Mouse (Mus musculus): ENCODE data around the gene Syncrip. TPM values are rescaled to one million over a fixed set of nuclear protein-coding genes. Genes with fewer than 3 reads are reported as not detected.

The Syncrip gene
- polyA plus RNA-seq, 1 experiment from 2014 or later, result 118 TPM

DNA sequence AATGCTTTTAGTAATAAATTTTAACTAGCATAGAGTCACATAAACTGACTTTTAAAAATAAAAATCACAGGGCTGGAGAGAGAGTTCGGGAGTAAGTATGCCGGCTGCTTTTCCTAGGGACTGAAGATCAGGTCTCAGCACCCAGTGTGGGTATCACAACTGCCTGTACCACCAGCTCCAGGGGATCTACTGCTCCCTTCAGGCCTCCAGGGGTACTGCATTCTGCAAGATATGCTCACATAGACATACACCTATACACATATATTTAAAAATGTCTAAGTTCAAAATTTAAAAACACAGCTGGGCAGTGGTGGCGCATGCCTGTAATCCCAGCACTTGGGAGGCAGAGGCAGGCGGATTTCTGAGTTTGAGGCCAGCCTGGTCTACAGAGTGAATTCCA lies 59.9 kb downstream of the Syncrip start:
- no peaks in the 10 kb centered on the region for H3K4me1 ChIP-seq (ENCODE audit: control insufficient read depth, insufficient read depth, low read length)
- 94% methylated on average over 4 of the region's 4 CpGs for WGBS

DNA sequence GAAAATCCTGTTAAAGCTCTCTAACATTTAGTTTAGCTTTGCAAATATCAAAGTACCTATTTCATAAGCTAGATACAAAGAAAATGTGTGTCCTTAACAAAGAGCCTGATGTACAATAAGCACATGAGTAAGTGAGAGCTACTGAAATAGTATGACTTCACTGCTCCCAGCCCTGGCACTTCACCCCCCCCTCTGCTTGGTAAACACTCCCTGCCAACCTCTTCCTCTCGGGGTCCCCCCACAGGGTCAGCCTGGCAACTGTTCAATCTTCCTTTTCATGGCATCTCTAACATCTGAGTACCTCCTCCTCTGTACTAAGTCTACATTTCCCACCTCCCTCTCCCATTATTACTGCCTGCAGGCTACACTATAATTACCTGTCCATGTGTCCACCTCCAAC lies 65.6 kb downstream of the Syncrip start:
- no peak for ATAC-seq (ENCODE audit: low read depth)
- no peak for DNase-seq (ENCODE audit: low spot score)
- Histone ChIP-seq H3K4me2 (ENCODE audit: low read depth, low read length) (no peak overlapping the region), H3K4me3 (ENCODE audit: low read depth, low read length) (no peak overlapping the region), H3K9ac (ENCODE audit: low read depth, low read length) (no peak overlapping the region), H3K9me3 (ENCODE audit: control insufficient read depth, low read length) (no peaks in the 10 kb centered on the region), H3K27me3 (replicated peaks; ENCODE audit: control insufficient read depth, insufficient read depth, low read length) (no peaks in the 10 kb centered on the region), H3K4me1 (ENCODE audit: control insufficient read depth, insufficient read depth, low read length) (no peaks in the 10 kb centered on the region), H3K27ac (replicated peaks; ENCODE audit: low read depth, low read length) (no peak overlapping the region), H3K36me3 (ENCODE audit: control insufficient read depth, insufficient read depth, low read length) (peaks cover 25% of the 10 kb centered on the region)
- WGBS, result 61% methylated on average over 1 of the region's 1 CpGs

More for the DNA sequence above, 59.9 kb downstream of the Syncrip start:
- no peak for ATAC-seq (ENCODE audit: low read depth)
- Histone ChIP-seq H3K27me3 (replicated peaks; ENCODE audit: control insufficient read depth, insufficient read depth, low read length) (no peaks in the 10 kb centered on the region), H3K9me3 (ENCODE audit: control insufficient read depth, low read length) (0 out of 2 replicates have a peak, but pooled peaks cover 4% of the 10 kb centered on the region), H3K36me3 (ENCODE audit: control insufficient read depth, insufficient read depth, low read length) (peaks cover 29% of the 10 kb centered on the region), H3K9ac (ENCODE audit: low read depth, low read length) (no peak overlapping the region), H3K27ac (replicated peaks; ENCODE audit: low read depth, low read length) (no peak overlapping the region), H3K4me3 (ENCODE audit: low read depth, low read length) (no peak overlapping the region), H3K4me2 (ENCODE audit: low read depth, low read length) (no peak overlapping the region)
- DNase-seq (ENCODE audit: low spot score), result no peak

DNA sequence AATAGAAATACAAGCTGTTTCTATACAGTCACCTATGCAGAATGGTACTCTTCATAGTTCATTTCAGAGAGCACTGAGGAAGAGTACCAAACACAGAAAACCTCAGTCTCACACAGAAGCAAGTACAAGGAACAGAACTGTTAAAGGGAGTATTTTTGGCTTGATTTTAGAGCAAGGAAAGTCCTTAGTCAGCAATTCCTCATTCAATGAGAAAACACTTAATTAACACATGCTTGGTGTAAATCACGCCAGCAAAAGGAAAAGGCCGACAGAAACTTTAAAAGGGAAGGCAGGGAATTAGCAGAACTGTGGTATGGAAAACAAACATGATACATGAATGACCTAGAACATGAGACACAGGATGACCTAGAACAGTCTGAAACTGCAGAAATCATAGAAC lies 72.4 kb downstream of the Syncrip start:
- DNase-seq (ENCODE audit: low spot score) (no peak), ATAC-seq (ENCODE audit: low read depth) (no peak)
- WGBS, result 91% methylated on average over 2 of the region's 2 CpGs

DNA sequence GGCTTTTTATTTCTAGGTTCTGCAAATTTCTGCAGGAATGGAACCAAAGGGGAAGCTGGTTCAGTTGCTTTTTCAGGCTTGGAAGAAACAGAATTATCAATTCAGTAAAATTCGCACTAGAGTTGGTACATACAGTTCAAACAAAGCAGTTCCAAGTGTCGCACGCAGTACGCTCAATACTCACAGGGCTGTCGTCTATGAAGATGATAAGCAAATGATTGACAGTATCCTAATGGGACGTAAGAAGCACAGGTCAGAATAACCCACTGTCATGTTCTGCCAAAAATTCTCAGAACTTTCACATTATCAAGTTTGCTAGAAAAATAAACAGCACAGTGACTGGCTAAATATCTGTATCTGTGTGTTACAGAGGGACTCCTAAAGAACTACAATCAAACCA lies 77.9 kb downstream of the Syncrip start:
- H3K9me3 ChIP-seq (ENCODE audit: control insufficient read depth, low read length), result no peaks in the 10 kb centered on the region
- H3K4me3 ChIP-seq (ENCODE audit: low read depth, low read length), result no peak overlapping the region
- DNase-seq (ENCODE audit: low spot score), result no peak
- no peaks in the 10 kb centered on the region for H3K4me1 ChIP-seq (ENCODE audit: control insufficient read depth, insufficient read depth, low read length)
- H3K9ac ChIP-seq (ENCODE audit: low read depth, low read length), result no peak overlapping the region
- peaks cover 41% of the 10 kb centered on the region; the same call in 1 of the 2 replicates for H3K36me3 ChIP-seq (ENCODE audit: control insufficient read depth, insufficient read depth, low read length)
- H3K27me3 ChIP-seq (replicated peaks; ENCODE audit: control insufficient read depth, insufficient read depth, low read length), result no peaks in the 10 kb centered on the region
- 91% methylated on average over 6 of the region's 6 CpGs for WGBS
- no peak overlapping the region for H3K4me2 ChIP-seq (ENCODE audit: low read depth, low read length)
- no peak for ATAC-seq (ENCODE audit: low read depth)
- H3K27ac ChIP-seq (replicated peaks; ENCODE audit: low read depth, low read length), result no peak overlapping the region

More for the DNA sequence above, 72.4 kb downstream of the Syncrip start:
- no peak overlapping the region for H3K9ac ChIP-seq (ENCODE audit: low read depth, low read length)
- H3K9me3 ChIP-seq (ENCODE audit: control insufficient read depth, low read length), result no peaks in the 10 kb centered on the region
- H3K4me2 ChIP-seq (ENCODE audit: low read depth, low read length), result no peak overlapping the region
- H3K27me3 ChIP-seq (replicated peaks; ENCODE audit: control insufficient read depth, insufficient read depth, low read length), result no peaks in the 10 kb centered on the region
- H3K4me1 ChIP-seq (ENCODE audit: control insufficient read depth, insufficient read depth, low read length), result no peaks in the 10 kb centered on the region
- H3K27ac ChIP-seq (replicated peaks; ENCODE audit: low read depth, low read length), result no peak overlapping the region
- peaks cover 21% of the 10 kb centered on the region; the same call in 1 of the 2 replicates for H3K36me3 ChIP-seq (ENCODE audit: control insufficient read depth, insufficient read depth, low read length)
- H3K4me3 ChIP-seq (ENCODE audit: low read depth, low read length), result no peak overlapping the region

DNA sequence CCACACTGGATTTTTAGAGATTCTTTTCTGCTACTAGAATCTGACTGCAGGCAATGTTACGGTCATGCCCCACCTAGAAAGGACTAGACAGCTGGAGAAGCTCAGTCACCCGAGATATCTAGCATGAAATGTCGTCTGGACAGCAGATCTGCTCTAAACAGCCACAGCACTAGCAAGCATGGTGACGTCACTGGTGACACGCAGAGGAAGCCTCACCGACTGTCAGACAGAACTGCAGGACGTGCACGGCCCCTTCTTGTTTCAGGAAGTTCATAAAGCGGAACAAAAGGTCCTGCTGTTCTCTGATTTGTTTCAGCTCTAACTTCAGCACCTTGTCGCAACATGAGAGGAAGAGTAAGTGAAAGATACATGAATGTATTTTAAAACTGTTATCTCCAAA lies 78.3 kb downstream of the Syncrip start:
- ATAC-seq (ENCODE audit: low read depth) (no peak; the same call in 1 of the 2 replicates), DNase-seq (ENCODE audit: low spot score) (peak; percentile 65)
- H3K4me3 ChIP-seq (ENCODE audit: low read depth, low read length), result no peak overlapping the region
- H3K4me1 ChIP-seq (ENCODE audit: control insufficient read depth, insufficient read depth, low read length), result no peaks in the 10 kb centered on the region
- H3K9ac ChIP-seq (ENCODE audit: low read depth, low read length), result no peak overlapping the region
- H3K27me3 ChIP-seq (replicated peaks; ENCODE audit: control insufficient read depth, insufficient read depth, low read length), result no peaks in the 10 kb centered on the region
- 57% methylated on average over 10 of the region's 10 CpGs for WGBS
- peaks cover 36% of the 10 kb centered on the region; the same call in 1 of the 2 replicates for H3K36me3 ChIP-seq (ENCODE audit: control insufficient read depth, insufficient read depth, low read length)
- H3K4me2 ChIP-seq (ENCODE audit: low read depth, low read length), result no peak overlapping the region
- H3K9me3 ChIP-seq (ENCODE audit: control insufficient read depth, low read length), result no peaks in the 10 kb centered on the region
- H3K27ac ChIP-seq (replicated peaks; ENCODE audit: low read depth, low read length), result no peak overlapping the region

DNA sequence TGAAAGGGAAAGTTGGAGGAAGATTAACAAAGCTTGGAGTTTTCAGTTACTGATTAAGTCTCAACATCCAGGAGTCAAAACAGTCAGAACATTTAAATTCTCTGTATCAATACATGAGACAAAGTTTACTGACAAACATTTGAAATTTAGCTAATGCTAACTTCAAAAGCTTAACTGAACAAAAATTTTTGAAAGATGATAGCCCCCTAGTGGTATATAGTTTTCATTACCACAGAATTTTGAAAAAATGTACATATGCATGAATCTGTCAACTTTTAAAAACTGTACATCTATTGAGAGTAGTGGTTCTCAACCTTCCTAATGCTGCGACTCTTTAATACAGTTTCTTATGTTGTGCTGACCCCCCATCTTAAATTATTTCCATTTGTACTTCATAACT lies 83.9 kb downstream of the Syncrip start:
- Histone ChIP-seq H3K4me1 (ENCODE audit: control insufficient read depth, insufficient read depth, low read length) (no peaks in the 10 kb centered on the region), H3K4me3 (ENCODE audit: low read depth, low read length) (no peak overlapping the region), H3K9me3 (ENCODE audit: control insufficient read depth, low read length) (no peaks in the 10 kb centered on the region), H3K4me2 (ENCODE audit: low read depth, low read length) (no peak overlapping the region), H3K27me3 (replicated peaks; ENCODE audit: control insufficient read depth, insufficient read depth, low read length) (no peaks in the 10 kb centered on the region), H3K36me3 (ENCODE audit: control insufficient read depth, insufficient read depth, low read length) (peaks cover 52% of the 10 kb centered on the region), H3K9ac (ENCODE audit: low read depth, low read length) (no peak overlapping the region), H3K27ac (replicated peaks; ENCODE audit: low read depth, low read length) (no peak overlapping the region)
- DNase-seq (ENCODE audit: low spot score) (no peak), ATAC-seq (ENCODE audit: low read depth) (no peak)
- 76% methylated on average over 1 of the region's 1 CpGs for WGBS

Other genes starting within 250 kb of the Syncrip start
- gene Nt5e, start 155.4 kb downstream of the Syncrip start, polyA plus RNA-seq (2014; fragmentation: Nextera tagmentation; extraction: Ambion mirVana), result 21.4 and 21.6 TPM in 2 replicates
- 24.6 and 25.1 TPM in 2 replicates for gene Snx14, start 43.6 kb downstream of the Syncrip start, polyA plus RNA-seq (2014; fragmentation: Nextera tagmentation; extraction: Ambion mirVana)
- gene Gm20537, start 26.0 kb downstream of the Syncrip start, polyA plus RNA-seq (2014; fragmentation: Nextera tagmentation; extraction: Ambion mirVana), result 0.58 and 1.2 TPM in 2 replicates
- gene Zfp949, start 65.4 kb upstream of the Syncrip start, polyA plus RNA-seq (2014; fragmentation: Nextera tagmentation; extraction: Ambion mirVana), result 9.0 and 10.5 TPM in 2 replicates
- gene Trim43a, start 98.3 kb upstream of the Syncrip start, polyA plus RNA-seq (2014; fragmentation: Nextera tagmentation; extraction: Ambion mirVana), result not detected in 2 replicates
- 25.1 and 30.2 TPM in 2 replicates for gene Mthfsl, start 237.7 kb upstream of the Syncrip start, polyA plus RNA-seq (2014; fragmentation: Nextera tagmentation; extraction: Ambion mirVana)
- 0.49 TPM in 1 of 2 replicates, not detected in the other for gene Bcl2a1d, start 249.3 kb upstream of the Syncrip start, polyA plus RNA-seq (2014; fragmentation: Nextera tagmentation; extraction: Ambion mirVana)

Data from embryonic facial prominence, embryonic 14.5 days (tissue).